1 mouse cellular context compared by ENCODE assay signal in the genomic region with DNA sequence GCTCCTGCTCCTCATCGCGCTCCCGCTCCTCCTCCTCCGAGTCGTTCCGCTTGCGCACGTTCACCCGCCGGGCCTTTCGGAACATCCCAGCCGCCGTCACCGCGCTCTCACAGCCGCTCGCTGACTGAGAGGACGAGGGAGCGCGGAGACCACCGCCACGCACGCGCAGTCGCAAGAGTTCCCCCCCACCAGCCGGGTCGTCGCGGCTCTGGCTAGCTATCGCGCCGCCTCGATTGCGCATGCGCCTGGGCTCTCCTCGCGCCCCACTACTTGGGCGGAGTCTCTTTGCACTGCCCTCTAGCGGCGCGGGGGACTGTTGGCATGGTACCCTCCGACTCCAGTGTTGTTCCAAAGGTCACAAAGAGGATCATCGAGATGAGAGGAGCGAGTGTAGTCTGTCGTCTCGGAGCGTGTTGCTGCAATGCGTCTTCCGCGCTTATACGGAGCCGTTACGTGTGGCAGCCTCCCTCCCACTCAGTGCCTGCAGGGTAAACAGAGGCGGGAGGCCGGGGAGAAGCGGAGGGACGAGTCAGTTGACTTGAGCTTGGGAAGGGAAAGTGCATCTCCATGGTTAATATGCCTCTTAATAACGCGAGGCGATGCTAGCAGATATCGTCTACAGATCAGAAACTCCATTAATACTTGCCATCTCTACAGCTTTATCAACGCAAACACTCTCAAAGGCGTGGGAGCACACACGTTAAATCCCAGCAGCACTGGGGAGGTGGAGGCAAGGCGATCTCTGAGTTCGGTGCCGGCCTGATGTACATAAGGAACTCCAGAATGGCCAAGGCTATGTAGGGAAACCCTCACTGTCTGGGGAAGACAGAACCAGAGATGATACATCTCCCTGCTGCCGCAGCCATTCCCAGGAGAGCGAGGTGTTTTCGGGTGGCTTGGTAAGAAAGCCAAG.
TF ChIP-seq lines count a peak whose summit lies in the region.

A gene (minus strand): TSS at position 274 of the 913 bp plus-strand sequence.

TF ChIP-seq in CH12.LX, 34 proteins besides CTCF, POLR2A, EP300 and RAD21 (continued from another document):
- TF ChIP-seq E2F4 (IDR thresholded peaks at IDR 0.05; ENCODE audit: insufficient replicate concordance, low read depth, low read length) (no peak; the same call in 1 of the 2 replicates), POLR2AphosphoS2 (IDR thresholded peaks at IDR 0.05; ENCODE audit: low read depth, low read length) (peak; percentile 92), ZMIZ1 (IDR thresholded peaks at IDR 0.05; ENCODE audit: low read depth, low read length) (peak; percentile 90), USF1 (IDR thresholded peaks at IDR 0.05; ENCODE audit: low read depth, low read length) (no peak), USF2 (conservative IDR thresholded peaks at IDR 0.05; ENCODE audit: low read depth, low read length) (no peak), MYC (IDR thresholded peaks at IDR 0.05; ENCODE audit: low read depth, low read length) (peak; percentile 94), RCOR1 (conservative IDR thresholded peaks at IDR 0.05; ENCODE audit: low read depth, low read length) (no peak), MAX (IDR thresholded peaks at IDR 0.05; ENCODE audit: low read length) (peak; percentile 87), MXI1 (IDR thresholded peaks at IDR 0.05; ENCODE audit: low read depth, low read length) (peak; percentile 95), MAFK (IDR thresholded peaks at IDR 0.05; ENCODE audit: insufficient replicate concordance, low read length) (no peak), ETS1 (conservative IDR thresholded peaks at IDR 0.05; ENCODE audit: low read depth, low read length) (no peak), MAZ (IDR thresholded peaks at IDR 0.05; ENCODE audit: low read depth, low read length) (peak; percentile 80), NRF1 (IDR thresholded peaks at IDR 0.05; ENCODE audit: low read depth, low read length) (peak; percentile 98), ZKSCAN1 (IDR thresholded peaks at IDR 0.05; ENCODE audit: borderline replicate concordance, low read depth, low read length) (no peak), IRF4 (IDR thresholded peaks at IDR 0.05; ENCODE audit: low read depth, low read length) (peak; percentile 63; the same call in 1 of the 2 replicates), BHLHE40 (IDR thresholded peaks at IDR 0.05; ENCODE audit: low read depth, low read length) (0 out of 2 replicates have a peak, but pooled peaks have one; percentile 20), ZC3H11A (IDR thresholded peaks at IDR 0.05; ENCODE audit: low read depth, low read length) (no peak), KAT2A (IDR thresholded peaks at IDR 0.05; ENCODE audit: insufficient replicate concordance, low read length) (peak; percentile 84; the same call in 1 of the 2 replicates), JUN (IDR thresholded peaks at IDR 0.05; ENCODE audit: insufficient read depth, low read depth, low read length) (no peak), GABPA (IDR thresholded peaks at IDR 0.05; ENCODE audit: insufficient replicate concordance, low read depth, low read length) (peak; percentile 86), ZNF384 (IDR thresholded peaks at IDR 0.05; ENCODE audit: low read depth, low read length) (no peak), TCF12 (IDR thresholded peaks at IDR 0.05; ENCODE audit: low read depth, low read length) (peak; percentile 96), UBTF (IDR thresholded peaks at IDR 0.05; ENCODE audit: low read depth, low read length) (peak; percentile 91)
